Mouse (Mus musculus): ENCODE data around the gene Zfp687.

GRCm38 (mm10) chr3:95016532-95017056 lies 1.3 kb upstream of the Zfp687 start:
- no peak for TF ChIP-seq CTCF (IDR thresholded peaks at IDR 0.05; ENCODE audit: low read depth, low read length)
- TF ChIP-seq POLR2A (IDR thresholded peaks at IDR 0.05; ENCODE audit: borderline replicate concordance, low read depth, low read length) = no peak
